Mouse (Mus musculus) MEL-GATA-1-ER (cell line): ENCODE measurements around the gene Fthl17a.

ENCODE experiments used
- DNase-seq: peaks from one replicate; pipeline ENCODE4 v3.0.0-alpha.2; 2012; ENCODE audit warnings: low read depth; ENCODE audit errors: extremely low read depth

Gene Fthl17a

DNA sequence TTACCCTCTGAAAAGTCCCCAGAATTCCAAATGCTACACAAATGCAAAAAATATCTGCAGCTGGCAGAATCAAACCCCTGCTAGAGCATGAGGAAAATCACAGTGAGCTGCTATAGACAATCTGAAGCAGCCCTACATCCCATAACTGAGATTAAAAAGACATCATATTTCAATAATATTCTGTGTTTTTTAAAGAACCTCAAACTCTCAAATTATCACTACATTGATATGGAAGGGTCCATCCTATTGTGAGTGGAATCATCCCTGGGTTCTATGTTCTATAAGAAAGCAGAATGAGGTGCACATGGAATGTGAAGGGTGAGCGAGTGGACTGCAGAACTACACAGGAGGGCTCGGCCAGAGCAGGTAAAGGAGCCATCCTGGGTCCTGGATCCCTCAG lies at the start of gene Fthl17a:
Gene Fthl17a (plus strand): TSS at position 301 of the 400 bp plus-strand sequence.
- no peak for DNase-seq

DNA sequence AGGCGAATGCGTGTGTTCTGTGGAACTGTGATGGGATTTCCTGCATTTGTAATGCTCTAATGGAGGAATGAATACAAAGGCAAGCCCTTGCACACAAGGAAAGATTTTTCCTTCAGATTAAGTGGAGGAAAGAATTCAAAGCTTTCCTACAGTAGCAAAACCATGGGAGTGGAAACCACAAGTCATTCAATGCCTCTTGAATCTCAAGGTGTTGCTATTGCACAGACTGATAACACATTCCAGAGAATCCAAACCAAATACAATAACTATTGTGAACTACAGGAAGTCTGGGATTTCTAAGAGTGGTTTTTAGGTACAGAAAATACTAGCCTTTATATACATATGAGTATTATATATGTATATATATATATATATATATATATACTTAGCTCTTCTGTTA lies 42.5 kb upstream of the Fthl17a start:
- DNase-seq: no peak

DNA sequence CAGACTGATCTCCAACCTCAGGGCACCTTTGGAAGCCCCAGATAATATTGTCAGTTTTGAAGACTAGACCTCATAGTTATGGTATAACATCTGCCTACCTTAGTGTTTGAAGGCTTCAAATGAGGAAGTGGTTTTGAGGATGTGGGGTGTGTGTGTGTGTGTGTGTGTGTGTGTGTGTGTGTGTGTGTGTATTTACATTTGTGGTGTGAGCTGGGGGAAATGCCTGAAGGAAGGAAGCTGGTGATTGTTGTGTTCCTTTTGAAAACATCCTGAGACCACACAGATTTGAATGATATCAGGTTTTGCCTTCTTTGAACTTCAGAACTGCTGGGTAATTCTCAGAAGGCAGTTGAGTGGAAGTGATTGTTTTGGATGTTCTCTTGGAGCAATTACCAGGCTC lies 22.6 kb upstream of the Fthl17a start:
- peak; percentile 63 for DNase-seq

GRCm38 (mm10) chrX:85271821-85272220 lies 22.3 kb downstream of the Fthl17a start:
- no peak for DNase-seq

GRCm38 (mm10) chrX:85272296-85272695 lies 22.8 kb downstream of the Fthl17a start:
- no peak for DNase-seq

- peak; percentile 87 for DNase-seq
Measured at GRCm38 (mm10) chrX:85289846-85290245, 40.4 kb downstream of the Fthl17a start.

- no peak for DNase-seq
Measured at GRCm38 (mm10) chrX:85292781-85293180, 43.3 kb downstream of the Fthl17a start.

- no peak for DNase-seq
Measured at GRCm38 (mm10) chrX:85294001-85294400, 44.5 kb downstream of the Fthl17a start.

- DNase-seq: peak; percentile 79
Measured at GRCm38 (mm10) chrX:85304674-85305073, 55.2 kb downstream of the Fthl17a start.

DNA sequence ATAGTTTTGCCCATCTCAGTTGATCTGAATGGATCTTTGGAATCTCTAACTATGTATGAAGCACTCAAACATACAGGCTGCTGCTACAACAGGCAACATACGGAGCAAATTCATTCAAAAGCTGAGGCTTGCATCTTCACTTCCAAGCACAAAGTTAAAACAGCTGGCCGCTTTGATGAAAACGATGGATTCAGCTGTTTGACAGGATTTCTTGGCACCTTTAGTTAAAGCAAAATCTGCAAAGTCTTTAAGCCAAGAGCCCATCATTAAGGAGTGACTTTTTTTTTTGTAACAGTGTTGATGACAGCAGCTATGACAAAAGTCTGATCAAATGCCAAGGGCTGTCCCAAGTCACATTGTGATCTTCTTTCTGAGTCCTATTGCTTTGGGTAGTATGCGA lies 69.1 kb downstream of the Fthl17a start:
- DNase-seq: no peak

- no peak for DNase-seq
Measured at GRCm38 (mm10) chrX:85319193-85319592, 69.7 kb downstream of the Fthl17a start.
